Comparison of ENCODE assay signal across 9 mouse cellular contexts in the genomic region with DNA sequence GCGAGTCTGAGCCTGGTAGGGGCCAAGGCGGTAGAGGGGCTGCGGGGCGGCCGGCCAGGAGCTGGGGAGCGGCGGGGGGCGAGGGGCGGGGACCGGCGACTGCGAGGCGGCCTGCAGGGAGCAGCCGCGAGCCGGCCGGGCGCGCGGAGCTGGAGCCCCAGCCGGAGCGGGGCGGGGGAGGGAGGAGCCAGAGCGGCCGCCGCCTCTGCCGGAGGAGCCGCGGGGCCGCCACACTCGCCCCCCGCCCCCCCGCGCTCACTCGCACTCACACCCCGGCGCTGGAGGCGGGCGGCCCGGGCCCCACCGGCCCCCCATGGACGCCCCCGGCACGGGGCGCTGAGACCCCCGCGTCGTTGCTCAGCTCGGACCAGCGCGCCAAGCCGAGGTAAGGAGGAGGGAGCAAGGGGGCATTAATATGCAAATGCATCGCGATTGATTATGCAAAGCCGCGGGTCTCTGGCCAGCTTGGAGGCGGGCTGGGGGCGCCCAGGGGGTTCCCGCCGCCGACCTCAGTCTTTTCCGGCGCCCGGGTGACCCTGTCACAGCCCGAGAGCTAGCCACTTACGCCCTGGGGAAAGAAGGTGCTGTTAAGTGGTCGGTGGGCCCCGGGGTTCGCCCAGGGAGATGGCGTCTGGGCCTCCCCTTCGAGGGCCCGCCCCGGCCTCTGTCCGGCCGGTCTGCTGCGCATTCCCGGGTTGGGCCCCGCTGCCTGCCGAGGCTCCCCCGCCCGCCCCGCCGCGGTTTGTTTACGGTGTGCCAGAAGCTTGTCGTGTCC. TPM values are rescaled to one million over a fixed set of nuclear protein-coding genes. Genes with fewer than 3 reads are reported as not detected.
DNase-seq lines count a peak whose midpoint lies in the region; ATAC-seq and TF ChIP-seq lines count a peak whose summit lies in the region.
"Had no signal": no experiment of that assay in that cellular context is flagged by ENCODE, and none has a peak within 500 bp of the region (broad histone marks: within the 10 kb centered on the region; RNA-seq: fewer than 3 reads in every experiment).

No protein-coding gene starts in this region.

- TF ChIP-seq POLR2A in brain, embryonic 14.5 days (IDR thresholded peaks at IDR 0.05; ENCODE audit: borderline replicate concordance, extremely low read depth, insufficient read depth, insufficient read length, poor library complexity, severe bottlenecking), result peak; percentile 45; the same call in 1 of the 2 replicates

- H3K9me3 ChIP-seq in G1E (replicated peaks), result no peaks in the 10 kb centered on the region
- H3K9me3 ChIP-seq in forebrain, embryonic 10.5 days, result no peaks in the 10 kb centered on the region

- H3K4me3 ChIP-seq in G1E (ENCODE audit: low read depth, low read length), result peak overlapping the region; percentile 80
- H3K4me3 ChIP-seq in forebrain, embryonic 10.5 days, result peak overlapping the region; percentile 69

- H3K27me3 ChIP-seq in G1E (ENCODE audit: insufficient read depth, low read length), result no peaks in the 10 kb centered on the region
- H3K27me3 ChIP-seq in forebrain, embryonic 10.5 days (ENCODE audit: poor library complexity, severe bottlenecking), result peaks cover 12% of the 10 kb centered on the region

- ATAC-seq in G1E (ENCODE audit: extremely low read depth, insufficient number of reproducible peaks, low FRiP score, poor library complexity, severe bottlenecking), result no peak

- no peak for TF ChIP-seq CTCF in G1E (IDR thresholded peaks at IDR 0.05; ENCODE audit: low read depth, low read length)
- TF ChIP-seq CTCF in brain, embryonic 14.5 days (IDR thresholded peaks at IDR 0.05; ENCODE audit: borderline replicate concordance, extremely low read depth, insufficient read depth, insufficient read length), result peak; percentile 35; the same call in 1 of the 2 replicates

- peak; percentile 72 for DNase-seq in G1E (ENCODE audit: low spot score)
- peak; percentile 93 for DNase-seq in brain, embryonic 14.5 days (ENCODE audit: low read depth)
- peak; percentile 81 for DNase-seq in forebrain, embryonic 10.5 days (ENCODE audit: extremely low spot score, low spot score)
- DNase-seq in heart, postnatal 4 days, result peak; percentile 88
- DNase-seq in layer of hippocampus, adult 9-11 months, result peak; percentile 77
- peak; percentile 84 for DNase-seq in lung, postnatal 36 days
- DNase-seq in right cerebral cortex, postnatal 25 days, result peak; percentile 84
- no peak for DNase-seq in c-Kit-positive CD71-positive TER-119-positive erythroid progenitor cells, embryonic 14.5 days (ENCODE audit: low spot score)

- peak overlapping the region; percentile 97 for H3K27ac ChIP-seq in forebrain, embryonic 10.5 days

- peaks cover 31% of the 10 kb centered on the region for H3K36me3 ChIP-seq in G1E (replicated peaks)
- no peaks in the 10 kb centered on the region for H3K36me3 ChIP-seq in forebrain, embryonic 10.5 days (replicated peaks)

- H3K4me1 ChIP-seq in G1E (ENCODE audit: insufficient read depth, low read depth, low read length), result peaks cover 85% of the 10 kb centered on the region
- H3K4me1 ChIP-seq in forebrain, embryonic 10.5 days, result peaks cover 88% of the 10 kb centered on the region

- under 1% methylated on average over 85 of the region's 86 CpGs for WGBS in forebrain, embryonic 10.5 days

RNA-seq across cellular contexts. Expression of a gene that starts 1.4 kb away (rescaled TPM):
- total RNA-seq in G1E (2014; fragmentation: Nextera tagmentation), result 58.0 and 68.0 TPM in 2 replicates
- 20.1 and 20.3 TPM in 2 replicates for total RNA-seq in G1E (2017)
- 32.3 and 33.1 TPM in 2 replicates for polyA plus RNA-seq in G1E (2012)
- polyA plus RNA-seq in brain, embryonic 14.5 days (2012; rRNA removed), result 600 and 616 TPM in 2 replicates
- polyA plus RNA-seq in forebrain, embryonic 10.5 days (2016; fragmentation: Nextera tagmentation; extraction: Ambion mirVana), result 9.5 and 10.9 TPM in 2 replicates
- total RNA-seq in heart, postnatal 4 days (2021), result 100 to 1,000 TPM; 171 to 183 TPM

RNA-seq across cellular contexts. Expression of a gene that starts 12.6 kb away (rescaled TPM):
- total RNA-seq in G1E (2014; fragmentation: Nextera tagmentation) (55.8 and 95.6 TPM in 2 replicates), G1E (2017) (37.8 and 39.7 TPM in 2 replicates)
- 83.8 and 109 TPM in 2 replicates for polyA plus RNA-seq in G1E (2012)
- 134 and 170 TPM in 2 replicates for polyA plus RNA-seq in brain, embryonic 14.5 days (2012; rRNA removed)
- 69.7 and 77.3 TPM in 2 replicates for polyA plus RNA-seq in forebrain, embryonic 10.5 days (2016; fragmentation: Nextera tagmentation; extraction: Ambion mirVana)
- total RNA-seq in heart, postnatal 4 days (2021), result 10 to 100 TPM; 51.7 to 52.3 TPM

RNA-seq across cellular contexts. Expression of a gene that starts 33.3 kb away (rescaled TPM):
- total RNA-seq in G1E (2014; fragmentation: Nextera tagmentation) (0.75 and 3.1 TPM in 2 replicates), G1E (2017) (0.93 TPM in 2 replicates)
- polyA plus RNA-seq in G1E (2012), result 2.3 TPM in 2 replicates
- polyA plus RNA-seq in brain, embryonic 14.5 days (2012; rRNA removed), result 3.6 and 4.1 TPM in 2 replicates
- 1.5 TPM in 2 replicates for polyA plus RNA-seq in forebrain, embryonic 10.5 days (2016; fragmentation: Nextera tagmentation; extraction: Ambion mirVana)
- total RNA-seq in heart, postnatal 4 days (2021), result 10 to 100 TPM; 26.3 to 27.6 TPM

RNA-seq across cellular contexts. Expression of a gene that starts 40.7 kb away (rescaled TPM):
- not detected in 2 replicates for total RNA-seq in G1E (2014; fragmentation: Nextera tagmentation)
- 0.27 TPM in 1 of 2 replicates, not detected in the other for total RNA-seq in G1E (2017)
- polyA plus RNA-seq in G1E (2012), result not detected in 2 replicates
- polyA plus RNA-seq in brain, embryonic 14.5 days (2012; rRNA removed), result 0.10 TPM in 1 of 2 replicates, not detected in the other
- not detected in 2 replicates for polyA plus RNA-seq in forebrain, embryonic 10.5 days (2016; fragmentation: Nextera tagmentation; extraction: Ambion mirVana)
- total RNA-seq in heart, postnatal 4 days (2021), result not detected
- total RNA-seq: layer of hippocampus, adult 8-10 months had no signal

RNA-seq across cellular contexts. Expression of a gene that starts 53.5 kb away (rescaled TPM):
- total RNA-seq in G1E (2014; fragmentation: Nextera tagmentation) (38.0 and 52.2 TPM in 2 replicates), G1E (2017) (39.4 and 45.6 TPM in 2 replicates)
- 36.5 and 44.9 TPM in 2 replicates for polyA plus RNA-seq in G1E (2012)
- polyA plus RNA-seq in brain, embryonic 14.5 days (2012; rRNA removed), result 92.1 and 104 TPM in 2 replicates
- polyA plus RNA-seq in forebrain, embryonic 10.5 days (2016; fragmentation: Nextera tagmentation; extraction: Ambion mirVana), result 22.9 and 24.1 TPM in 2 replicates
- 10 to 100 TPM; 67.8 to 71.5 TPM for total RNA-seq in heart, postnatal 4 days (2021)

Comparison
In these comparisons a context has a peak if more than half of its experiments do, and no peak if none do; other contexts are left out.
1. RNA of a gene that starts 1.4 kb away (polyA plus RNA-seq): 600 to 616 TPM in brain, embryonic 14.5 days; 32.3 to 33.1 TPM in G1E and 9.5 to 10.9 TPM in forebrain, embryonic 10.5 days; every median in the first group is over 10 times any median in the second.